Mouse (Mus musculus): ENCODE measurements around the gene Jpt1.

DNA sequence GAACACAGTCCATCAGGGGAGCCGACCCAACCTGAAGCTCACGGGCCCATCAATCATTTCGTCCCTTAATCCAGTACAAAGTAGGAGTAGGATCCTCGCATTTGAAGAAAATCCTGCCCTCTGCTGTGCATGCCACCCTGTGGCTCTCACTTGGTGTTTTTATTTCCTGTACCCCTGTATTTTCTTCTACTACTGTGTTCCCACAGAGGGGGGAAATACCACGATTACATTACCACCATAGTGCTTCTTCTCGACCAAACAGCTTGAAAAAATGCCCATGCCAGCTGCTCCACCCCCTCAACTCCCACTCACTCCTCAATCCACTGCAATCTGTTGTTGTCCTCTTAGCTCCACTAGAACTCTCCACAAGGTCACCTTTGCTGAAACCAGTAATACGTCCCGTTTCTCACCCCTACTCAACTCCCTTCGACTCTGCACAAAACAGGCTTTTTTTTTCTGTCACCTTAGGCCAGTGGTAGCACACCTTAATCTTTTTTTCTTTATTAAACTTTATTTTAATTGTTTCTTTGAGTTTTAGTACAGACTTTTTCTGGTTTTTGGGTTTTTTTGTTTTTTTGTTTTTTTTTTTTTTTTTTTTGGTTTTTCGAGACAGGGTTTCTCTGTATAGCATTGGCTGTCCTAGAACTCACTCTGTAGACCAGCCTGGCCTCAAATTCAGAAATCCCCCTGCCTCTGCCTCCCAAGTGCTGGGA lies 22.8 kb upstream of the Jpt1 start:
- TF ChIP-seq CEBPB (IDR thresholded peaks at IDR 0.05; ENCODE audit: low read depth): no peak
- no peak for TF ChIP-seq CTCF (IDR thresholded peaks at IDR 0.05; ENCODE audit: control insufficient read depth, insufficient read depth, insufficient read length)
- no peak for TF ChIP-seq MAX (IDR thresholded peaks at IDR 0.05)
- no peak for TF ChIP-seq FOSL1 (IDR thresholded peaks at IDR 0.05; ENCODE audit: insufficient read depth, low read length, poor library complexity, severe bottlenecking)
